Mouse (Mus musculus) induced T-regulatory cell, adult 2 months (primary cell): Measurements from ENCODE around the gene Wdr26.
A peak's percentile ranks its signal among the peaks of the same experiment; 100 is the strongest.

ENCODE experiments used
- DNase-seq: peaks from one replicate; pipeline ENCODE4 v3.0.0-alpha.2; 2012; ENCODE audit warnings: low read depth

Gene Wdr26

GRCm38 (mm10) chr1:181167816-181168215 lies 44.0 kb downstream of the Wdr26 start:
- DNase-seq: no peak

GRCm38 (mm10) chr1:181151541-181151940 lies 60.3 kb downstream of the Wdr26 start:
- no peak for DNase-seq

GRCm38 (mm10) chr1:181150827-181151534 lies 60.8 kb downstream of the Wdr26 start:
- DNase-seq: peak; percentile 95

GRCm38 (mm10) chr1:181150431-181150826 lies 61.4 kb downstream of the Wdr26 start:
- no peak for DNase-seq

GRCm38 (mm10) chr1:181149373-181150017 lies 62.3 kb downstream of the Wdr26 start:
- peak; percentile 54 for DNase-seq

GRCm38 (mm10) chr1:181148540-181148939 lies 63.3 kb downstream of the Wdr26 start:
- DNase-seq: no peak

GRCm38 (mm10) chr1:181146187-181146586 lies 65.6 kb downstream of the Wdr26 start:
- no peak for DNase-seq

GRCm38 (mm10) chr1:181144966-181145365 lies 66.8 kb downstream of the Wdr26 start:
- no peak for DNase-seq

- DNase-seq: peak; percentile 96
Measured at GRCm38 (mm10) chr1:181143950-181144836, 67.6 kb downstream of the Wdr26 start, which contains the start of the genes Nvl and Cnih4. TSS of gene Nvl (minus strand) at chr1:181144204. TSS of gene Cnih4 (plus strand) at chr1:181144693.

- no peak for DNase-seq
Measured at GRCm38 (mm10) chr1:181143609-181143949, 68.2 kb downstream of the Wdr26 start.

- DNase-seq: peak; percentile 79
Measured at GRCm38 (mm10) chr1:181138730-181139129, 73.1 kb downstream of the Wdr26 start.

GRCm38 (mm10) chr1:181131915-181132314 lies 79.9 kb downstream of the Wdr26 start:
- DNase-seq: no peak

- DNase-seq: no peak
Measured at GRCm38 (mm10) chr1:181126766-181127165, 85.0 kb downstream of the Wdr26 start.

GRCm38 (mm10) chr1:181125916-181126315 lies 85.9 kb downstream of the Wdr26 start:
- no peak for DNase-seq

- DNase-seq: no peak
Measured at GRCm38 (mm10) chr1:181124145-181124544, 87.7 kb downstream of the Wdr26 start.
